Mouse (Mus musculus): ENCODE results near the gene Tmem230.
"Not testable (repeated sequence)": the region's sequence is repeated elsewhere in the genome, so short reads cannot be mapped to it uniquely, and the experiment has no call there.

The Tmem230 gene

GRCm38 (mm10) chr2:132272694-132273389 lies 25.2 kb upstream of the Tmem230 start:
- no peak for DNase-seq (ENCODE audit: low read depth)

GRCm38 (mm10) chr2:132270331-132270951 lies 22.8 kb upstream of the Tmem230 start:
- no peak for DNase-seq (ENCODE audit: low read depth)

DNA sequence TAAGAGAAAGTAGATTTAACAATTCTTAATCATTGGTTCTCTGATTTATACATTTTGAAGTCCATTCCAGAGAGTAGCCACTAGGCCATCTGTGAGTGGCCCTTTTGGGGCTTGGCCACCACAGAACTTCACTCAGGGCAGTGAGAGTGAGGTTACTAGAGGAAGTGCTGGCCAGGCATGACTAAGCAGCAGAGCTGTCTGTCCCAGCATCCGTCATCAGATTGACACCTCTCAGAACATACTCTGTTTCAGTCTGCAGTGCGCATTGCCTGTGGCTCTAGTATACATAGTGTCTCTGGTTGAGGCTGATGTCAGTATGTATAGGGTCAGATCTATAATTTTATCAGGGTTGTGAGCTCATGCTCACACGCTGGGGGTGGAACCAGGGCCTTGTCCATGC lies 21.6 kb upstream of the Tmem230 start:
- peak; percentile 60 for DNase-seq (ENCODE audit: low read depth)

GRCm38 (mm10) chr2:132266086-132266485 lies 18.5 kb upstream of the Tmem230 start:
- DNase-seq (ENCODE audit: low read depth): no peak

- peak; percentile 37 for DNase-seq (ENCODE audit: low read depth)
Observed at GRCm38 (mm10) chr2:132265196-132265595, 17.6 kb upstream of the Tmem230 start.

DNA sequence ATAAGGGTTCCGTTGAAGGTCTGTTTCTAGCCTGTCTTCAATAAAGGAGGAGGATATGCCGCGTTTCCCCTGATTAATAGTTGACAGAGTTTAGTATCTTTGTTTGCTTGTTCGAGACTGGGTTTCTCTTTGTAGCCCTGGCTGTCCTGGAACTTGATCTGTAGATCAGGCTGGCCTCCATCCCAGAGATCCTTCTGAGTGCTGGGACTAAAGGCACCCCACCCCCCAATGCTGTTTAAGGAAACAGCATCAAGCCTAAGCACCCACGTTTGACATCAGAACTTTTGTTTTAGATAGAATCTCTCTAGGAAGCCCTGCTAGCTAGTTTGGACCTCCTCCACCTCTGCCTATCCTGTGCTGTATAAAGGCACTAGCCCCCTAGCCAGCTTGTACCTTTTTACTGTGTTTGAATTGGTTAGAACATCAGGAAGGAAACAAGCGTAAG lies 16.7 kb upstream of the Tmem230 start:
- no peak for DNase-seq (ENCODE audit: low read depth)

DNA sequence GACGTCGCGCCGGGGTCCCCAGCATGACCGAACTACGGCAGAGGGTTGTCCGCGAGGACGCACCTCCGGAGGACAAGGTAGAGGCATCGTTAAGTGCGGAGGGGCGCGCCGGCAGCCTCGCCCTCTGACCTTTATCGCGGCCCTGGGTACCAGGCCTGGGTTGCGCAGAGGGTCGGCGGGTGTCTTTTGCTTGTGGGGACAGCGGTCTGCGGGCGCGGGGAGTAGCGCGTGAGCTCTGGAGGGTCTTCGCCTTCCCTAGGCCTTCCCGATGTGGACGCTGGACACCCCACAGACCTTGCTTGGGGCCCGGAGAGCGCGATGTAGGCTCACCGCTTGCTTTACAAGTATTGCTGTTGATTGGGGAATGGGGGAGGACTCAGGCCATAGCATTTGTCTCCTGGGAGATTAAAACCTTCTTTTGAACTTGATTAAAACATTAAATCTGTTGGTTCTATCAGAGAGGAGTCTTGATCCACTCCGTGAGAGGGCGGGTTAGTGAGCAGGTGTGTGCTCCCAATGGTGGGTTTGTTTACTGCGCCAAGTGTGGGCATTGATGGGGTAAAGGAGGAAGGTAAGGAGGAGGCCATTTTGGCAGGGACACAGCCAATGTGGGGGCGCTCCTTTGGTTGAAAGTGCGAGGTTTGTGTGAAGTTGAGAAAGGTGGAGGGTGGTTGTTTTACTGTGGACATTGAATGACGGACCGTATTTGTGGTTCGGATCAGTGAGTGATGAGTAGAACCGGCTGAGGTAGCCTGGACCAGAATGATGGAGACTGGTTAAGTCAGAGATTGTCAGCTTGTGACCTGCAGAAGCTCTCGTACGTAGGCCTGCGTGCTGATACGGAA lies 16.0 kb upstream of the Tmem230 start:
- peak; percentile 87 for DNase-seq (ENCODE audit: low read depth)

GRCm38 (mm10) chr2:132262879-132263398 lies 15.3 kb upstream of the Tmem230 start, which contains the start of gene Cds2:
TSS of gene Cds2 (plus strand) at chr2:132263148.
- DNase-seq (ENCODE audit: low read depth): peak; percentile 100

GRCm38 (mm10) chr2:132262175-132262574 lies 14.6 kb upstream of the Tmem230 start:
- no peak for DNase-seq (ENCODE audit: low read depth)

DNA sequence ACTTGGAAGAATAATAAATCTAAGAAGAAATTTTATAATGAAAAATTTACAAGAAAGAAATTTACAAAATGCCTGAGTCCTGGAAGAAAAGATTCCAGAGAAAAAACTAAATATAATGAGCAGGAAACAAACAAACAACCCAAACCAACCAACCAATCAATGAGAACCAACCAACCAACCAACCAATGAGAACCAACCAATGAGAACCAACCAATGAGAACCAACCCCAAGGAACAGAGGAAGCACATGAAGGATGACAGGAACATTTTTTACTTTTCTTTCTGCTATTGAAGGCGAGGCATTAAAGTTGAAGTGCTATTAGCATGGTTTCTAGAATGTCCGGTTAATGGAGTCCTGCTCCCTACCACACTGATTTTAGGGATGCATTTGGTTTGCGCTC lies 13.0 kb upstream of the Tmem230 start:
- DNase-seq (ENCODE audit: low read depth): no peak

GRCm38 (mm10) chr2:132257350-132258068 lies 9.9 kb upstream of the Tmem230 start:
- DNase-seq (ENCODE audit: low read depth): no peak

- DNase-seq (ENCODE audit: low read depth): no peak
Observed at GRCm38 (mm10) chr2:132253603-132254002, 6.0 kb upstream of the Tmem230 start.

- peak; percentile 99 for DNase-seq (ENCODE audit: low read depth)
Observed at GRCm38 (mm10) chr2:132252542-132253528, 5.2 kb upstream of the Tmem230 start, which contains the start of gene Pcna. TSS of gene Pcna (minus strand) at chr2:132253314.

DNA sequence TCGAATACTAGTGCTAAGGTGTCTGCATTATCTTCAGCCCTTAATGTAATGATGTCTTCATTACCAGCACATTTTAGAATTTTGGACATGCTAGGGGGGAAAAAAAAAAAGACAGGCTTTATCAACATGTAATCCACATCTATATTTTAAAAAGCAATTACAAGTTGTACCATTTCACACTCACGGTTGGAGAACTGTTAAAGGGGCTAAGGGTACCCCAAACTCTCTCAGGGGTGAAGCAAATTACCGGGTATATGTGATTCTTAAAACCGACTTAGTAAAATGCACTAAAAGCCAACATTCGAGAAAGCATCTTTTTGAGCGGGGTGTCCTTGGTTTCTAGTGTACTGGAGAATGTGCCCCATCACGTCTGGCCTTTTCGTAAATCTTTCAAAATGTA lies 4.3 kb upstream of the Tmem230 start:
- DNase-seq (ENCODE audit: low read depth): no peak

GRCm38 (mm10) chr2:132243370-132243769 lies 4.2 kb downstream of the Tmem230 start:
- no peak for DNase-seq (ENCODE audit: low read depth)

- DNase-seq (ENCODE audit: low read depth): peak; percentile 66
Observed at GRCm38 (mm10) chr2:132240457-132240856, 7.2 kb downstream of the Tmem230 start.

- DNase-seq (ENCODE audit: low read depth): not testable (repeated sequence)
Observed at GRCm38 (mm10) chr2:132239434-132239833, 8.2 kb downstream of the Tmem230 start.

DNA sequence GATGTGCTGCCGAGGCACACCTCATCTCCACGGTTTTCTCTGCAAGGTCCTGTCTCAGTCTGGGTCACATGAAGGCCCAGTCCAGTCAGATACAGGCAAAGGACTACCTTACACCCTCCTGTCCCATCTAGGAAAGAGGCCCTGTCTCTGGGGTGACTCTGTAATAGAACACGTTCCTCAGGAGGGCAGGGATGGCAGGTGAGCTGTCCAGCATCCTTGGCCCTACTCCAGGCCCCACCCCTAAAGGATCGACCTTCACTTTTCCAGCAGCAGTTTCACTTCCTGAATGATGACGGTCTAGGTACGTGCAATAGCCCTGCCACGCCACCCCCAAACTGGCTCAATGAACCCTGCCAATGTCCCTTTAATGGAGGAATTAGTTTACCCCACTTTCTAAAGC lies 11.6 kb downstream of the Tmem230 start:
- no peak for DNase-seq (ENCODE audit: low read depth)

DNA sequence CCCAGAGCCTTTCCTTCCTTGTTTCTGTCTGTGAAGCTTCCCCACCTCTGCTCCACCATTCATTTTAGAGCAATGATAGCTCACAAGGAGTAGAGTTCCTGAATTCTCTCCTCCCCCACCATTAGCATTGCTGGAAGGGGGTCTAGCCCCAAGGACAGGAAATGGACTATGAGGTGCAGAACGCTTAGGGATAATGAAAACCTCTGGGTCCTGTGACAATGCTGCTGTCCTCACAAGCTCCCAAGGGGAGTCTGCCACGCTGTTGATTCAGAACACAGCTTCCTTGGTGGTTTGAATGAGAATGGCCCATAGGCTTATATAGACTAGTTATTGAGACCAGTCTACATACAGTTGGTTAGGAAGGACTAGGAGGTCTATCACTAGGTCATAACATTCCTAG lies 12.3 kb downstream of the Tmem230 start:
- no peak for DNase-seq (ENCODE audit: low read depth)

GRCm38 (mm10) chr2:132233985-132234765 lies 13.4 kb downstream of the Tmem230 start:
- no peak for DNase-seq (ENCODE audit: low read depth)
